Mouse (Mus musculus): Measurements from ENCODE around the gene Glp2r.

The Glp2r gene

GRCm38 (mm10) chr11:67636905-67637586 lies 133.9 kb downstream of the Glp2r start:
- DNase-seq (ENCODE audit: low spot score in 2 of 2) = no peak

- DNase-seq (ENCODE audit: low spot score in 2 of 2) = no peak
These were observed 134.8 kb downstream of the Glp2r start for GRCm38 (mm10) chr11:67636201-67636600.

GRCm38 (mm10) chr11:67633620-67634229 lies 137.2 kb downstream of the Glp2r start:
- DNase-seq (ENCODE audit: low spot score in 2 of 2) = no peak

- DNase-seq (ENCODE audit: low spot score in 2 of 2) = no peak
These were observed 138.0 kb downstream of the Glp2r start for GRCm38 (mm10) chr11:67632906-67633305.

- DNase-seq (ENCODE audit: low spot score in 2 of 2) = no peak
These were observed 142.4 kb downstream of the Glp2r start for GRCm38 (mm10) chr11:67628522-67628921.

- no peak for DNase-seq (ENCODE audit: low spot score in 2 of 2)
These were observed 143.8 kb downstream of the Glp2r start for GRCm38 (mm10) chr11:67627179-67627578.

- DNase-seq (ENCODE audit: low spot score in 2 of 2) = no peak
These were observed 148.6 kb downstream of the Glp2r start for GRCm38 (mm10) chr11:67622340-67622739.

GRCm38 (mm10) chr11:67616557-67617239 lies 154.3 kb downstream of the Glp2r start:
- DNase-seq (ENCODE audit: low spot score in 2 of 2) = no peak

- DNase-seq (ENCODE audit: low spot score in 2 of 2) = no peak
These were observed 158.7 kb downstream of the Glp2r start for GRCm38 (mm10) chr11:67612158-67612839.
